Mouse (Mus musculus) cerebellum, adult 2 months (tissue): ENCODE results near the gene Gjc1.

ENCODE experiments used
- CTCF ChIP-seq: fragments of 200-500 bp; IDR thresholded peaks from 2 replicates; pipeline ENCODE4 v1.5.1; 2011; ENCODE audit warnings: low read depth, mild to moderate bottlenecking, control low read depth, low read length, moderate library complexity, borderline replicate concordance; ENCODE audit not compliant: insufficient read depth
- POLR2A ChIP-seq: fragments of 200-500 bp; IDR thresholded peaks from 2 replicates; pipeline ENCODE4 v1.6.1; 2011; ENCODE audit warnings: low read length, control low read depth, borderline replicate concordance; ENCODE audit not compliant: insufficient read depth

- TF ChIP-seq POLR2A = no peak
- no peak for TF ChIP-seq CTCF
Observed at GRCm38 (mm10) chr11:102765416-102765815, 54.1 kb downstream of the Gjc1 start.
